Mouse (Mus musculus): ENCODE data around the gene Maff.
A peak's percentile ranks its signal among the peaks of the same experiment; 100 is the strongest.

Maff gene

GRCm38 (mm10) chr15:79330521-79330920 lies 15.9 kb upstream of the Maff start:
- no peak for DNase-seq

GRCm38 (mm10) chr15:79333409-79333808 lies 13.0 kb upstream of the Maff start:
- peak; percentile 62 for DNase-seq

- no peak for DNase-seq
Observed at GRCm38 (mm10) chr15:79335061-79335655, 11.3 kb upstream of the Maff start.

GRCm38 (mm10) chr15:79338978-79339377 lies 7.4 kb upstream of the Maff start:
- no peak for DNase-seq

GRCm38 (mm10) chr15:79342641-79343337 lies 3.6 kb upstream of the Maff start:
- DNase-seq, result no peak

- no peak for DNase-seq
Observed at GRCm38 (mm10) chr15:79344627-79345026, 1.8 kb upstream of the Maff start.

- DNase-seq, result peak; percentile 96
Observed at GRCm38 (mm10) chr15:79347165-79347844, 884 bp downstream of the Maff start.

- DNase-seq, result peak; percentile 85
Observed at GRCm38 (mm10) chr15:79347845-79348506, 1.6 kb downstream of the Maff start.

- no peak for DNase-seq
Observed at GRCm38 (mm10) chr15:79348651-79349050, 2.2 kb downstream of the Maff start.

GRCm38 (mm10) chr15:79350866-79351265 lies 4.4 kb downstream of the Maff start:
- no peak for DNase-seq

- peak; percentile 92 for DNase-seq
Observed at GRCm38 (mm10) chr15:79351331-79351767, 4.9 kb downstream of the Maff start.

- no peak for DNase-seq
Observed at GRCm38 (mm10) chr15:79352479-79352878, 6.1 kb downstream of the Maff start.

GRCm38 (mm10) chr15:79353690-79354305 lies 7.4 kb downstream of the Maff start:
- no peak for DNase-seq

- DNase-seq, result no peak
Observed at GRCm38 (mm10) chr15:79354619-79355018, 8.2 kb downstream of the Maff start.

GRCm38 (mm10) chr15:79356481-79356880 lies 10.1 kb downstream of the Maff start:
- DNase-seq, result no peak

- DNase-seq, result peak; percentile 77
Observed at GRCm38 (mm10) chr15:79357036-79357911, 10.9 kb downstream of the Maff start.

- DNase-seq, result no peak
Observed at GRCm38 (mm10) chr15:79357974-79358690, 11.7 kb downstream of the Maff start.

GRCm38 (mm10) chr15:79359954-79360353 lies 13.5 kb downstream of the Maff start:
- DNase-seq, result peak; percentile 76

- DNase-seq, result peak; percentile 5
Observed at GRCm38 (mm10) chr15:79360371-79360770, 13.9 kb downstream of the Maff start.

GRCm38 (mm10) chr15:79361023-79361422 lies 14.6 kb downstream of the Maff start:
- peak; percentile 10 for DNase-seq

GRCm38 (mm10) chr15:79364120-79364519 lies 17.7 kb downstream of the Maff start:
- DNase-seq, result no peak

All from lung, postnatal 10 days (tissue).